Mouse (Mus musculus) midbrain, embryonic 16.5 days (tissue): ENCODE results near the gene Hist2h2aa1. TPM values are rescaled to one million over a fixed set of nuclear protein-coding genes. Genes with fewer than 3 reads are reported as not detected.
"Not testable (repeated sequence)": the region's sequence is repeated elsewhere in the genome, so short reads cannot be mapped to it uniquely, and the experiment has no call there.

Experiments
- ATAC-seq: fragments of 200-750 bp; cut with Nextera tagmentation; 2 replicates; pipeline ENCODE4 v1.8.0; 2017; ENCODE audit warnings: moderate TSS enrichment
- H3K27ac ChIP-seq: fragments of 300-500 bp; sonication (generic); 2 replicates; pipeline ENCODE4 v1.5.1; 2014; ENCODE audit warnings: mild to moderate bottlenecking, low read length, mixed read lengths
- H3K27me3 ChIP-seq: fragments of 300-500 bp; sonication (generic); 2 replicates; pipeline ENCODE4 v1.6.1; 2014; ENCODE audit warnings: low read depth, low read length, mixed read lengths; ENCODE audit not compliant: control insufficient read depth, insufficient read depth
- H3K36me3 ChIP-seq: fragments of 300-500 bp; sonication (generic); 2 replicates; pipeline ENCODE4 v1.6.1; 2014; ENCODE audit warnings: mild to moderate bottlenecking, low read length, moderate library complexity, mixed read lengths; ENCODE audit not compliant: control insufficient read depth, insufficient read depth
- H3K4me1 ChIP-seq: fragments of 300-500 bp; sonication (generic); 2 replicates; pipeline ENCODE4 v1.6.1; 2014; ENCODE audit warnings: mild to moderate bottlenecking, low read length, mixed read lengths; ENCODE audit not compliant: control insufficient read depth, insufficient read depth
- H3K4me2 ChIP-seq: fragments of 300-500 bp; sonication (generic); 2 replicates; pipeline ENCODE4 v1.6.1; 2014; ENCODE audit warnings: mild to moderate bottlenecking, low read length, mixed read lengths
- H3K4me3 ChIP-seq: fragments of 300-500 bp; sonication (generic); 2 replicates; pipeline ENCODE4 v1.5.1; 2014; ENCODE audit warnings: low read depth, mild to moderate bottlenecking, low read length, moderate library complexity, mixed read lengths
- H3K9ac ChIP-seq: fragments of 300-500 bp; sonication (generic); 2 replicates; pipeline ENCODE4 v1.6.1; 2014; ENCODE audit warnings: low read depth, low read length, mixed read lengths
- H3K9me3 ChIP-seq: fragments of 300-500 bp; sonication (generic); replicated peaks from 2 replicates; pipeline ENCODE4 v1.6.1; 2014; ENCODE audit warnings: mild to moderate bottlenecking, low read length, mixed read lengths; ENCODE audit not compliant: control insufficient read depth, poor library complexity, severe bottlenecking
- WGBS: fragments of 180-500 bp; shearing (Covaris S2); extraction: QIAGEN DNeasy Blood & Tissue Kit; methylation state at CpG from one replicate; pipeline ENCODE4 v1.1.7; 2014; 5-methylcytosine and 5-hydroxymethylcytosine counted together
- polyA plus RNA-seq: library from polyadenylated mRNA; unstranded; fragments of >200 nt; fragmentation: Nextera tagmentation; extraction: Ambion mirVana; gene quantifications from 2 replicates; pipeline ENCODE4 v1.2.1, GENCODE M21; 2015

Hist2h2aa1 gene
- polyA plus RNA-seq, 1 experiment from 2014 or later = 13.2 TPM

GRCm38 (mm10) chr3:96268051-96268775, 22.9 kb downstream of the Hist2h2aa1 start, which contains the start of gene Hist2h3b:
TSS of gene Hist2h3b (plus strand) at chr3:96268654.
- Histone ChIP-seq H3K27me3 (no peaks in the 10 kb centered on the region), H3K27ac (peak within 1 kb of the TSS; percentile 95), H3K36me3 (no peaks in the 10 kb centered on the region), H3K4me1 (peaks cover 12% of the 10 kb centered on the region; the same call in 1 of the 2 replicates), H3K9me3 (no peaks in the 10 kb centered on the region), H3K4me2 (peak within 1 kb of the TSS; percentile 93), H3K4me3 (peak within 1 kb of the TSS; percentile 59), H3K9ac (peak within 1 kb of the TSS; percentile 62)
- 24% methylated on average over 28 of the region's 30 CpGs for WGBS
- ATAC-seq = peak; percentile 56

GRCm38 (mm10) chr3:96268776-96269378, 23.6 kb downstream of the Hist2h2aa1 start:
- peak; percentile 67 for ATAC-seq
- not testable (repeated sequence) for H3K9me3 ChIP-seq, H3K27me3 ChIP-seq, H3K36me3 ChIP-seq
- Histone ChIP-seq H3K4me3 (peak overlapping the region; percentile 59), H3K9ac (peak overlapping the region; percentile 62), H3K4me2 (peak overlapping the region; percentile 93), H3K27ac (peak overlapping the region; percentile 95), H3K4me1 (peaks cover 11% of the 10 kb centered on the region; the same call in 1 of the 2 replicates)
- under 1% methylated on average over 12 of the region's 44 CpGs for WGBS

- Histone ChIP-seq H3K36me3 (no peaks in the 10 kb centered on the region), H3K4me2 (peak within 1 kb of the TSS; percentile 93), H3K27ac (peak within 1 kb of the TSS; percentile 95), H3K27me3 (no peaks in the 10 kb centered on the region), H3K9me3 (no peaks in the 10 kb centered on the region), H3K4me3 (peak within 1 kb of the TSS; percentile 59), H3K9ac (peak within 1 kb of the TSS; percentile 77), H3K4me1 (peaks cover 7% of the 10 kb centered on the region; the same call in 1 of the 2 replicates)
- ATAC-seq = peak; percentile 97
- under 1% methylated on average over 45 of the region's 45 CpGs for WGBS
These were observed 24.5 kb downstream of the Hist2h2aa1 start, which contains the start of gene Hist2h2bb for GRCm38 (mm10) chr3:96269511-96270474. TSS of gene Hist2h2bb (plus strand) at chr3:96269752.

- H3K9ac ChIP-seq = no peak overlapping the region
- no peak overlapping the region for H3K27ac ChIP-seq
- no peaks in the 10 kb centered on the region for H3K36me3 ChIP-seq
- no peaks in the 10 kb centered on the region for H3K27me3 ChIP-seq
- no peak overlapping the region for H3K4me3 ChIP-seq
- H3K4me1 ChIP-seq = peaks cover 6% of the 10 kb centered on the region
- WGBS = 87% methylated on average over 17 of the region's 17 CpGs
- no peak for ATAC-seq
- H3K4me2 ChIP-seq = no peak overlapping the region
- H3K9me3 ChIP-seq = no peaks in the 10 kb centered on the region
These were observed 28.5 kb downstream of the Hist2h2aa1 start for GRCm38 (mm10) chr3:96273591-96274465.

GRCm38 (mm10) chr3:96277428-96277799, 32.1 kb downstream of the Hist2h2aa1 start:
- Histone ChIP-seq H3K4me3 (peak overlapping the region; percentile 49), H3K9me3 (no peaks in the 10 kb centered on the region), H3K4me1 (peaks cover 4% of the 10 kb centered on the region), H3K4me2 (peak overlapping the region; percentile 83), H3K27ac (peak overlapping the region; percentile 90), H3K36me3 (no peaks in the 10 kb centered on the region), H3K27me3 (no peaks in the 10 kb centered on the region), H3K9ac (peak overlapping the region; percentile 64)
- no peak; the same call in 1 of the 2 replicates for ATAC-seq
- WGBS = 13% methylated on average over 8 of the region's 8 CpGs

GRCm38 (mm10) chr3:96277800-96278624, 32.7 kb downstream of the Hist2h2aa1 start:
- Histone ChIP-seq H3K4me3 (peak overlapping the region; percentile 49), H3K9ac (peak overlapping the region; percentile 64), H3K4me1 (peaks cover 4% of the 10 kb centered on the region), H3K27ac (peak overlapping the region; percentile 90), H3K4me2 (peak overlapping the region; percentile 83), H3K27me3 (no peaks in the 10 kb centered on the region), H3K36me3 (no peaks in the 10 kb centered on the region), H3K9me3 (no peaks in the 10 kb centered on the region)
- ATAC-seq = peak; percentile 99
- WGBS = under 1% methylated on average over 49 of the region's 49 CpGs

GRCm38 (mm10) chr3:96280660-96281059, 35.4 kb downstream of the Hist2h2aa1 start:
- no peak for ATAC-seq
- peaks cover 3% of the 10 kb centered on the region; the same call in 1 of the 2 replicates for H3K27me3 ChIP-seq
- no peaks in the 10 kb centered on the region for H3K36me3 ChIP-seq
- no peaks in the 10 kb centered on the region for H3K9me3 ChIP-seq
- no peak overlapping the region for H3K4me3 ChIP-seq
- H3K4me1 ChIP-seq = peaks cover 4% of the 10 kb centered on the region
- H3K4me2 ChIP-seq = no peak overlapping the region
- H3K27ac ChIP-seq = no peak overlapping the region
- WGBS = 56% methylated on average over 6 of the region's 6 CpGs
- no peak overlapping the region for H3K9ac ChIP-seq
